Mouse (Mus musculus) frontal cortex, adult 2 months (tissue): ENCODE data around the gene Frmd4a. TPM values are rescaled to one million over a fixed set of nuclear protein-coding genes. Genes with fewer than 3 reads are reported as not detected.

Experiments used
- DNase-seq, 2 experiments: peaks; one replicate each; pipeline ENCODE4 v3.0.0; 2022; ENCODE audit warnings: low spot score in 1 of 2; ENCODE audit errors: extremely low spot score in 1 of 2
- polyA plus RNA-seq: library from polyadenylated mRNA; depleted of rRNA; stranded (reverse); fragments of >200 nt; gene quantifications from 2 replicates; pipeline ENCODE4 v1.2.3, GENCODE M21; 2012

The Frmd4a gene
- polyA plus RNA-seq, 1 experiment, result 39.5 TPM

DNA sequence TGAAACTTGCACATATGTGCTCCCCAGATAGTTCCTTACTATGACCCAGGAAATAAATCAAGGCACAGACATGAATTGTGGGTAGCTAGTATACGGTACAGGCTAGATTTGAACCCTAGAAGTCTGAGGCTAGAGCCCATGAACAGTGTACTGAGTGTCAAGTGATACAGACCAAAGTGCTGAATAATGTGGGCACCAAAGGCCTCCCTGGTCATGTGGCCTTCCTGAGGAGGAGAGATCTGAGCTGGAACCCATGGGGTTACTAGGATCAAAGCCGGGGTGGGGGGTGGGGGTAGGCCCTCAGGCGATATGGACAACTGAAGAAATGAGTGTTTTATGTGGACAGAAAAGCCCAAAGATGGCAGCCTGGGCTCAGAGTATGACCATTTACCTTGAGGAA, 544.9 kb downstream of the Frmd4a start:
- no peak for DNase-seq

DNA sequence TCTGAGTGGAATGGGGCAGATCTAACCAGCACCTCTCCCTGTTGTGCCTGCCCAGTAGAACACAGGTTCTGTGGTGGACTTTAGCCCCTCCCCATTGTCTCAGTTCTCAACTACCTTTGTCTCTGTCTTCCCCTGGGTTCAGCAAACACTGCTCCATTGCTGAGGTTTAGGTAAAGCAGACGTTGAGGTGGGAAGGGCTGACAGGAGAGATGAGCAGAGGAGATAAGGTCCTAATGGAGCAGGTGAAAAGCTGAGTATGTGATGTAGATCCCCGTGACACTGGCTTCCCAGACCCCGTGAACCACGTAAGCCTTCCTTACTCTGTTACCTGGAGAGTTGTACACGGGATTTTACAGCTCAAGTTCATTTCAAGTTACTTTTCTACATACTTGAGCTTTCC, 545.3 kb downstream of the Frmd4a start:
- DNase-seq, result no peak

DNA sequence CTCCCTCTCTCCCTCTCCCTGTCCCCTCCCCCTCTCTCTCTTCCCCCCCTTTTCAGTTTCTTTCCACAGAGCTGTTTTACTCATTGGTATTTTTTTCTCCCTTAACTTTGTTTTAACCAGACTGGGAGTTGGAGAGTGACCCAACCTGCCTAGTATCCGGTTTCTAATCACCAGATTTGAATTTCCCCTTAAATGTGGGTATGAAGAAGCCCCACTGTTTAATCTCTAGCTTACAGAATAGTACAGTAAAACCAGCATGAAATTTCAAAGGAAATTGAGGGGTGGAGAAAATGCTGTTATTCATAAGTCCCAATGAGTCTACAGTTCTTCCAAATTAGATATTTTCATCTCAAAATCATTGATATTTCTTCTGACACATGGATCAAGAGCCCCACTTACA, 545.8 kb downstream of the Frmd4a start:
- no peak for DNase-seq

DNA sequence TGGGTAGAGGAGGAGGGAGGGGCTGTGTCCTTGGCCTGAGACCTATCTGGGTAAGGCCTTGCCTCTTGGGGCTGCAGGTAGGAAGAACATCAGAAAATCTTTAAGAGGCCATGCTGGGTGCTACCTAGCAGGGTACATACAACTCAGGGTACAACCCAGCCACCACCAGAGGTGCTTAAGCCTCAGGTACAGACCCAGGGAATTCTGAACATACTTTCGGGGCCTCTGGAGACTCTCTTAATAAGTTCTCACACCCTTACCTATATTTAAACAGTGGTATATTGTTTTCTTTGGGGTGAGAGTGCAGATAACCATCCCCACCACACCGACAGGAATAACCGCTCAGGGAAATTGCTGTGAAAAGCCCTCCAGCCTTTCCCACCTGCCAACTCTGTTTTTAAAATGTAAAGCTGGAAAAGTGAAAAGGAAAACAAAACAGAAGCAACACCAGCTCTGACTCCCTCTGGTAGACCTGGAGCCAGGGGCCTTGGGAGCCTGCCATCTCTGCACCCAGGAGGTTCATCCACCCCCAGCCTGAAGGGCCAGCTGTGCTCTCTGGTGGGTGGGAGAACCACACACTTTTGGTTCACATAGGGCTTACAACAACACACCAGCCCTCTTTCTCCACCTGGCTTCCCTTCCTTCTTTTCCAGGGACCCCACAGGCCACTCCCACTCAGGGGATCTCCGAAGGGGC, 548.9 kb downstream of the Frmd4a start:
- no peak for DNase-seq

DNA sequence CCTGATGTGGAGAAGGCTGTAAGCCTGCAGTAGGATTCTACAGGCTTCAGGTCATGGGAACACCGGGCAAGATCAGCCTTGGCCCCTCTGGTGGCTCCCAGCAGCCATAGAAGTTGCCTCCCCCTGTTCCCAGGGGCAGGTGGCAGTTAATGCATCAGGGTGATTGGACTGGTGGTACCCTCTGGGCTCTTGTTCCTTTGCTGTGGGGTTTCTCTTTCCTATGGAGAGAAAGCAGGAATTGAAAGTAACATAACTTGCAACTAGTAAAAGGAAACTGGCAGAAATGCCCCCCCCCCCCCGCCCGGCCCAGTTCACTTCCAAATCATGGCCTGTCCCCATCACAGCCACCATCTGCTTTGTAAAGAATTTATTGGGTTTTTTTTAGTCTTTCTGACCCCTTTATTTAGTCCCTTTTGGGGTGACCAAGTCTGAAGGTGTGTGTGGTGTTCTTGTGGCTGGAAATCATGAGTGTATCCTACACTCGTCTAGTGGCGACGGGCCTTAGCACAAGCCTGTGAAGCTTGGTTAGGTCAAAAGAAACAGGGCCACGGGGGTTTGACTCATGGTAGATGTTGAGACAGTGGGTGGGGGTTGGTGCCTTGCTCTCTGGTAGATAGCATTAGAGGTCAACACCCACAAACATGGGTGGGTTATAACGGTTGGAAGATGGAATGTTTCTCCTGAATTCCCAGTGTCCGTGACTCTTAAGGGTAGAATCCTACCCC, 549.6 kb downstream of the Frmd4a start:
- no peak for DNase-seq

DNA sequence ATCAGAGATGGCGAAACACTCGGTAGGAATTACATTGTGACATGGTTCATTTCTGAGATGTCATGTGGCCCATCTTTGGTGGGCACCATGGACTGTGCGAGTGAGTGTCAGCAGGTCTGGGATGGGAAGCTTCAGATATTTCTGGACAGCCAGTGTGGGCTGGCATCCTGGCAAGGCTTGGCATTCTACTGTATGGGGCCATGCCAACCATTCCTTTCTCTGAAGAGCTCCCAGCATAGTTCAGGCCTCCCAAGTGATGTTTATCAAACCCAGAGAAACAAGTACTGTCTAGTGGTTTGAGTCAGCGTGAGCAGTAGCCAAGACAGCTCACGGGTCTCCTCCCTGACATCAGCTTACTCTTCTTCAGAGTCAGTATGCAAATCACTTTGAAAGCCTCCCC, 551.5 kb downstream of the Frmd4a start:
- no peak for DNase-seq

DNA sequence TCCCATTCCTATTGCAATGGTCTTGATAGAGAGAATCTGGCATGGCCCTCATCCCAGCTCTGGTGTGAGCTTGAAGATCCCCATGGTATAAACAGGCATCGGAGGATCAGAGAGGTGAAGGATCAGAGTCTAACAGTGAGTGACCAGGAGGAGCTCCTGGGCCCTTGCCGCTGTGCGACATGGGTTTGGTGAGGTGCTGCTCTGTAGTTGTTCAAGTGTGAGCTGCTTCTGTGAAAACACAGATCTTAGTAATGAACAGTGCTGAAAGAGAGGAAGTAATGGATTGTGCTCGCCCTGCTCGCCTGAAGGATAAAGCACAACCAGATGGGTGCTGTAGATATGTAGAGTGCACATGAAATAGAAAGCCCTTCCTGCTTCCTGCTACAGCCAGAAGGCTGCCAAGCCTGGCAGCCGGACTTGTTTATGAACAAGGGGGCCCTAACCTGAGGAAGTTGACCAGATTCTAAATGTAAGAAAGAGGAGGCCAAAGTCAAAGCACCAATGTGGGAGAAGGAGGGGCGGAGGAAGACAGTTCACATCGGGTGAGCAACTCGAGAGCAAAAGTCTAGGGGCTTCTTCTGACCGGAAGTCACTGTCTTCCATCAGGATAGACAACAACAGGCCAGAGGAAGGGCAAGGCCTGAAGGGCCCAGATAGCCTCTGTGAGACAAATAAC, 552.8 kb downstream of the Frmd4a start:
- DNase-seq, result no peak

DNA sequence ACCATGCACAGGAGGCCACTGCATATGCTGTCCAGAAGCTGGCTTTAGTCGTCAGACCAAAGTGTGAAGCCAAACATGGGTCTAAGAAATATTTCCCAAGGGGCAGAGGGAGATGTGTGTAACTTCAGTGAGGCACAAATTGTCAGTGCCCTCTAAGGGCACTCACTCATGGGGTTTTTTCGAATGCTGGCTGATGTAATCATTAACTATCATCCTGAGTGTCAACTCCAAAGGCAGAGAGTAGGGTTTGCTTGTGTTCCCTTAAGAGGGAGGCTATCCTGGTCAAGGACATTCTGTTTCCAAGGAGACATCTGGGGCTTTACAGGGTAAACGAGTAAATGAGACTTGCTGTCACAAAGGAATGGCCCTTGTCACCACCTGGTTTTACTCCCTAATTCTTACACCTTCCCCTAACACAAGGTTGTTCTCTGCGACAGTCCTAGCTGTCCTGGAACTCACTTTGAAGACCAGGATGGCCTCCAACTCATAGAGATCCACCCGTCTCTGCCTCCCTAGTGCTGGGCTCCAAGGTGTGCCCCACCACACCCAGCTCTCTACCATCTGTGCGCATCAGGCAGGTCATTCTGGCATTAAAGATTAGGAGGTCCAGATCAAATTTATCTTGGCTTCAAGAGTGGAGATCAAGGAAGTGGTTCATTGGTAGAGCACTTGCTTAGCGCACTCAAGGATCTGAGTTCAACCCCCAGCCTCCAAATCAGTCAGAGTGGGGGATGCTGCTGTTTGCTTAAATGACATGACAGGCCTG, 555.2 kb downstream of the Frmd4a start:
- DNase-seq, result no peak

DNA sequence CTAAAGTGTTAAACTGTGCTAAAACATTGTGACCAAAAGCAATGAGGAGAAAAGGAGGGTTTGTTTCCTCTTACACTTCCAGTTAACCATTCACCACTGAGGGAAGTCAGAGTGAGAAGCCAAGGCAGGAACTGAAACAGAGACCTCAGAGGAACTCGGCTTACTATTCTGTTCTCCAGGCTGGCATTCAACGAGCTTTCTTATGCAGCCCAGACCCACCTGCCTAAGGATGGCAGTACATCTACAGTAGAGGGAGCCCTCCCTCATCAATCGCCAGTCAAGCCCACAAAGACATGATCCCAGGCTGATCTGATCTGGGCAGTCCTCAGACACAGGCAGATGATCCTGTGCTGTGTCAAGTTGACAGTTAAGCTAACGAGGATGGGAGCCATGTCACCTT, 555.9 kb downstream of the Frmd4a start:
- no peak for DNase-seq

DNA sequence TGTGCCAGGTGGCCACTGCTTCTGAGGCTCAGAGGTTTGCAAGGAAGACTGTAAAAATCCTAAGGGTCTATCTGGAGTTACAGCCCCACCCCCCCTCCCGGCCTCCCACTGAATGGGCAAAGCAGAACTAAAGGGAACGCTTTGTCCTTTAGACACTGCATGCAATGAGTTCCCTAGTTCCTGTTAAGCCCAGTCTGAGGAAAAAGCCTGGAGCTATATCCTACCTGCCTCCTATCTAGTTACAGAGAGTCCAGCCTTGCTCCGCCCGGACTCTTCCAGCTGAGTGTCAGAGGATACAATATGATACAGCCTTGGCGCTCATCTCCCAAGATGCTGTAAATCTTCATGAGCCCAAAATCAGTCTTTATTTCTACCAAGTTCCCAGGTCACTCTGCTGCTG, 556.7 kb downstream of the Frmd4a start:
- no peak for DNase-seq

DNA sequence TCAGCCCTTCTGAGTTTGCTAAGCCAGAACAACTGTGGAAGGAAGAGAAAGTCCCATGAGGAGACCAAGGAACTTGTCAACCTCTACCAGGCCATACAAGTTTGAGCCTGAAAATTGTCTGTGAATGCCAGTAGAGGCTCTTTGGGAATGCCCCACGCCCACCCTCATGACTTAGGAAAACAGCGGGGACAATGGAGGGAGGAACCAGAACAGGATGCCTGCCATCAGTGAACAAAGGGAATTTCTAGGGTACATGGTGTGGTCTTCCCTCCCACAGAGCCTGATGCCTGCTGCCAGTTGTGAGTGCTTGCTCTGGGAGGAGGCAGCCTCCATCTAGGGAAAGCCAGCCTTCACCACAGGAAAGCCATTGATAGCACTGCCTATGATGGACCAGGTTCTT, 557.6 kb downstream of the Frmd4a start:
- DNase-seq, result no peak

DNA sequence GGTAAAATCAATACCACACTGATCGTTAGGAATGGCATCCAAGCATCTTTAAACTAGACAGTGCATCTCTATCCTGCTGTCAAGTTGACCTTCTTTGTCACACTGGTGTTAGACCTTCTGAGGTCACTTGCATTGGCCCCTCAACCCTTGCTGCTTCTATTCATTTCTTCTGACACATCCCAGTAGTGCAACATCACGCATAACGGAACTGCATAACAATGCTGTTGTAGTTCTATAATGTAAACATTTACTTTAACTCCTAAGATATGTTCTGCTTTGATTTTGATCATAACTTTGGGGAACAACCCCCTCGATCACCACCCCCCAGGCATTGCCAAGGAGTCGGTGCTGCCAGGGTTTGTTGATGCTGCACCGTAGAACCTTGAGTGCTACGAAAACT, 558.5 kb downstream of the Frmd4a start:
- DNase-seq, result no peak

DNA sequence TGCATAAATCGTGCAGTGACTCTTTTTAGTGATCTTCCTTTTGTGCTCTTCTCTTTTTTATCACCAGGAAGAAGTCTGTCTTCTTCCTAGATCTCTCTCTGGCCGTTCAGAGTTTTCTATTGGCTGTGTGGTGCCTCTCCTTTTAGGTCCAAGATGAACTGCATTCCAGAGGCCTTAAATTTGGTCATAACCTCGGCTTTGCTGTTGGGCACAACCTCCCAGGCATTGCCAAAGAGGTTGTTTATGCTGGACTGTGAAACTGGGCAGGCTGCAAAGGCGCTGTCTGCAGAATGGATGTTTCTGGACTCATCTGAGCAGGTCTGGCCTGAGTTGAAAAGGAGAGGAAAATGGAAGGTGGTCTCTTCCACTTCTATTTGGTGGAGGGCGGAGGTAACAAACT, 560.8 kb downstream of the Frmd4a start:
- no peak for DNase-seq

DNA sequence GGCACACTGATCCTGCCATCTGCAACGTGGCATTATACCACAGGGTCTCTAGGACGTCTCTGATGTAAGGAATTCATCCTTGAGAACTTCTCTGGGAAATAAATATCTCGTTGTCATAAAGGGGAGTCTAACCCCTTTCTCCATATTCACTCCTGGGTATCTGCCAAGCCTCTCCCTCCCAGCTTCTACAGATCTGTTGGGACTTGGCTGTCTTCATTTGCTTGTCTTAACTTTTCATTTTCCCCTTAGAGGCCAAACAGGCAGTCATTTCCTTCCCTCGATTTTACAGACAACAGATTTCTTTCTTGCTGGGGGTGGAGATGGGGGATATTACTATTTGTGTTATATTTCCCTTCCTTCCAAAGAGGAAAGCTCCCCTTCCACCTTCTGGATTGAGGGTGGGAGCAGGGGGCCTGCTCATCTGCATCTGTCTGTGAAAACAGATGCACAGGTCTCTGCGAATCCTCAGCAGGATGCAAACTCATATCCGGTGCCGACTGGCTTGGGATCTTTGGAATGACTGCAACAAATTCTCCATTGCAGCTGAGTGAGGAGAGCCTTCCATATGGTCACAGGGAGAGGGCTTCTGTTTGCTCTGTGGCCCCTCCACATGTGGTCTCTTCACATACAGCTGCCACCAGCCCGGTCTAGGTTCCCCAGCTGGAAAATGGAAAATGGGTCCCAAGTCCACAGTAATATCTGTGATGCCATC, 562.0 kb downstream of the Frmd4a start:
- DNase-seq, result no peak

DNA sequence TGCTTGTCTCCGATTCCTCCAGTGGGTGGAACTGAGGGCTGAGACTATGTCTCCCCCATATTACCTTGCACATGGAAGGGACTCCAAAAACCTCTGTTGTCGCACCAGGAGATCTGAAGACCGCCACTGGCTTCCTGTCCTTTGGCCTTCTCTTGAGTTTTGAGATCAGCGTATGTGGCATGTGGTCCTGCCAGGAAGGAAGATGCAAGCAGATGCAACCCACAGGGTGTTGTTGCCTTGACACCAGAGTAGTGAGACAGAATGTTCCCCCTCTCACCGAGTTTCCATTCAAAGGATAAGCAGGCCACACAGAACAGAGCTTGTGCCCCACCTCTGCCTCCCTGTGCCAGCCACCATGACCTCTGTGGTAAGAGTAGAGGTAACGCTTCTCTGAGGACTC, 563.1 kb downstream of the Frmd4a start:
- DNase-seq, result no peak

DNA sequence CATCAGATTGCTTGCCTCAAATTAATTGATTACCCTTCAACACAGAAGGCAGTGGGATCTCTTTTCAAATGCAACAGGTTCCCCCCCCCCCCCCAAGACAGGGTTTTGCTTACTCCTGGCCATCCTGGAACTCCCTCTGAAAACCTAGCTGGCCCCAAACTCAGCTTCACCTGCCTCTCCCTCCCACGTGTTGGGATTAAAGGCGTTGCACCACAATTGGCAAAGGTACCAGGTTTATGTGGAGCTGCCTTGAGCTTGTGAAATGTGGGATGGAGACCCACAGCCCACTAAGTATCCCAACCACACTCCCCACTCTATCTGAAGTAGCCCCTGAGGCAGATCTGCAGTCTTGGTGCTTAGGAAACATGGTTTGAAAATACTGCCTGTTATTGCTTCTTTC, 565.4 kb downstream of the Frmd4a start:
- DNase-seq, result no peak

DNA sequence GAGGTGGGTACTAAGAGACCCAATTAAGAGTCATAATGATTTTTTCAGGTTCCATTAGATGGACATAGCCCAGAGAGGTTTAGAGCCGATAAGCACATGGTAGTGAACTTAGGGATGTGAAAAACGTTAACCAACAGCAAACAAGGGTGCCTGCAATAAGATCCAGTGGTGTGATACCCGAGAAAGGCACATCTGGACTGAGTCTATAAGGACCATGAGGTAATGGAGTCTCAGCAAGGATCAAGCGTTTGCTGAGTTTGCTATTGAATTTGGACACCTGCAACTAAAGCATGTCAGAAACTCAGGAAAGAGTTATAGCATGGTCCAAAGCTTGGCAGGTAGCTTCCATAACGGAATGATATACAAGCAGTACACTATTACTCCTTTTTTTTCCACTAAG, 566.7 kb downstream of the Frmd4a start:
- DNase-seq, result no peak

DNA sequence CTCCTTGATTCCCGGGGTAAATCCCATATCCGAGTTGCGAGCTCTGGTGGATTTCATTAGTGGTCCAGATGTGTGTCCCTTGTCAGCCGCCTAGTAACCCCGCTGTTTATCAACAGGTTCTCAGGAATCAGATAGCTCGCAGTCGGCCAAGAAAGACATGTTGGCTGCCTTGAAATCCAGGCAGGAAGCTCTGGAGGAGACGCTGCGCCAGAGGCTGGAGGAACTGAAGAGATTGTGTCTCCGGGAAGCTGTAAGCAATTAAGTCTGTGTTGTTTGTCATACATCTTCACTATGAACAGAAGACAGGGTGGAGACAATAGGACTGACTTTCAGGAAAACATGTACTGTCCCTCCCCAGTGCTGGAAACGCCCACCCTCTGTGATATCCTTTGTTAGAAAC, 568.7 kb downstream of the Frmd4a start:
- DNase-seq, result no peak

DNA sequence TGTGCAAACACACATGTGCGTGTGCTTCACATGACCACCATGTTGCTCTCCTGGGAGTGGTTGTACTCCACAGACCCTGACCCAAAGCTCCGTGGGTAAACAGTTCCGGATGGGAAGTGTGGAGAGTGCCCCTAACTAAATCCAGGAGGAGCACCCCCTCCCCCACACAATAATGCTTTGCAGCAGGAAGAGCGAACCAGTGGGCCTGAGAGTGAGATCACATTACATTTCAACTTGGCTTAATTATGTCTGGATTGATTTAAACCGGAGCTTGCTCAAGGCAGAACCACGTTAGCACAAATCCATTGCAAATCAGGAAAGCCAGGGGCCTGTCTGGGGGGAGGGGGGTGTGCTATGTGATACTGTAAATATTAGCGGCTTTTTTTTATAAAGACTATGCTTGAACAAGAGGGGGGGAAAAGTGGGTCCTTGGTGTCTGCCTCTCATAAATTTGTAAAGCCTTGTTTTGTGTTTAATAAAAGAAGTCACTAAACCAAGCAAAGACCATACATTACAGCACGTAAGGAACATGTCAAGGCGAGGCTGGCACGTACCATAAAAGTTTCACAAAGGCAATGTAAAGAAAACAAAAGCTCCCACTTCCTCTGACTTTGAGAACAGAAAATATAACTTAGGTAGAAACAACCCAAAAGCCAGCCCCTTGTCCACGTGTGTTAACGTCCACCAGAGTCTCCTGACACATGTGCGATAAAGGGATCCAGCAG, 570.3 kb downstream of the Frmd4a start:
- no peak for DNase-seq

DNA sequence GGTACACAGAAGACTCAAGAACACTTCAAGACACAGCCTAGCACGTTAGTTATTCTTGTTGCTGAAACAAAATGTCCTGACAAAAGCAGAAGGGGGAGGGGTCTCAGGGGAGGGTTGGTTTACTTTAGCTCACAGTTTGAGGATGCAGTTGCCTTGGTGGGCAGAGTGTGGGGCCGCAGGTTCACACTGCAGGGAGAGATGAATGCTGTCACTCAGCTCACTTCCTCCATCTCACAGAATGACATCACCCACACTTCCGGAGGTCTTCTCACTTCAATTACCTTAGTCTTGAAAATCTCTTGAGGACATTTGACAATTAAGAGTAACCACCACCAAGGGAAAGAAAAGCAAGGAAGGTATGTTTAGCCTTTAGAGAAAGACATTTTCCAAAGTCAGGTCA, 574.1 kb downstream of the Frmd4a start:
- DNase-seq, result no peak
